Mouse (Mus musculus): ENCODE measurements around the gene Fryl.

DNA sequence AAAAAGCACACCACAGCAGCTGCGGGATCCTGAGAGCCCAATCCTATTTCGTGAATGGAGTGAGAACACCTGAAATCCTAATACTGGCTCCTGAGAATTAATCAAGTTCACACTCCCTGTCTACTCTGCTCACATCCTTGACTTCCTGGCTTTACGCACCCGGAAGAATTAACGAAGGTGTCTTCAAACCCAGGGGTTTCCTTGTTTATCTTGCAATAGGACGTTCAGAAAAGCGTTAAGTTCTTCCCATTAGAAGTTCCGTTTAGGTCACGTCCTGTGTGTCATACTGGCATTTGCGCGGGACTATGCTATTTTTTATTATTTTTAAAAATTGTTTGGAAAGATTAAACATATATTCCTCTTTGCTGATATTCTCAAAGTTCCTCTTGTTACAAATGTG, 677 bp upstream of the Fryl start:
- TF ChIP-seq TAL1 (IDR thresholded peaks at IDR 0.05; ENCODE audit: low read length) (no peak), GATA1 (IDR thresholded peaks at IDR 0.05; ENCODE audit: low read length) (no peak)

Data from erythroblast, embryonic 14.5 days (primary cell).